Mouse (Mus musculus) kidney, adult 2 months (tissue): ENCODE data around the gene Srrm4. TPM values are rescaled to one million over a fixed set of nuclear protein-coding genes. Genes with fewer than 3 reads are reported as not detected.

Experiments used
- DNase-seq: peaks from one replicate; pipeline ENCODE4 v3.0.0; 2021
- H3K27ac ChIP-seq: fragments of 200-500 bp; 2 replicates; pipeline ENCODE4 v1.5.1; 2012; ENCODE audit warnings: low read depth, low read length, control low read depth, inconsistent platforms; ENCODE audit not compliant: insufficient read depth
- H3K27me3 ChIP-seq: fragments of 200-500 bp; replicated peaks from 2 replicates; pipeline ENCODE4 v1.6.1; 2012; ENCODE audit warnings: mild to moderate bottlenecking, moderate library complexity, low read length, inconsistent platforms; ENCODE audit not compliant: control insufficient read depth, insufficient read depth
- H3K36me3 ChIP-seq: fragments of 200-500 bp; 2 replicates; pipeline ENCODE4 v1.6.1; 2012; ENCODE audit warnings: mild to moderate bottlenecking, moderate library complexity, low read length, inconsistent platforms; ENCODE audit not compliant: control insufficient read depth, insufficient read depth
- H3K4me1 ChIP-seq: fragments of 200-500 bp; 2 replicates; pipeline ENCODE4 v1.6.1; 2011; ENCODE audit warnings: low read length; ENCODE audit not compliant: control insufficient read depth, insufficient read depth
- H3K4me3 ChIP-seq: fragments of 200-500 bp; 2 replicates; pipeline ENCODE4 v1.5.1; 2011; ENCODE audit warnings: mild to moderate bottlenecking, low read depth, low read length, control low read depth; ENCODE audit not compliant: insufficient read depth
- CTCF ChIP-seq: fragments of 200-500 bp; conservative IDR thresholded peaks from 2 replicates; pipeline ENCODE4 v1.5.1; 2011; ENCODE audit warnings: low read depth, mild to moderate bottlenecking, control low read depth, low read length, moderate library complexity, mixed read lengths; ENCODE audit not compliant: insufficient read depth, insufficient read length
- POLR2A ChIP-seq: fragments of 200-500 bp; IDR thresholded peaks from one replicate; pipeline ENCODE4 v1.6.1; 2011; ENCODE audit warnings: low read depth, low read length, control low read depth
- WGBS: fragments of 180-500 bp; shearing (Covaris S2); methylation state at CpG from one replicate; pipeline ENCODE4 v1.1.7; 2018; 5-methylcytosine and 5-hydroxymethylcytosine counted together
- polyA plus RNA-seq: library from polyadenylated mRNA; depleted of rRNA; stranded (reverse); fragments of >200 nt; gene quantifications from 2 replicates; pipeline ENCODE4 v1.2.3, GENCODE M21; 2012

The Srrm4 gene
- polyA plus RNA-seq, 1 experiment = 0.25 TPM

DNA sequence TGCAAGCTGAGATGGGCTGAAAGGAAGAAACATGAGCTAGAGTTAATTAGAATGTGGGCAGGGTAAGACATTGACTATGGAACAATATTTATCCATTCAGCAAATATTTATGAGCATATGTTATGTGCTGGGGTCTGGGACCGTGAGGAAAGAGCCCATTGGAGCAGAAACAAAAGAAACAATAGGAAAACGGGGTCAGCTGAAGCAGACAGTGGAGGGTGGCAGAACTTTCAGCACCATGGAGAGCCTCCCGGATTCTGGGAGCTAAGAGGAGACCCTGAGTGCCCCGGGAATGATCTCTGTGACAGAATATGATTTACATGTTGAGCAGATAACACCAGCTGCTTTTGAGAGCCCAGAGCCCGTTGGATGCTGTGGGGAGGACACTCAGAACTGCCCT, 37.7 kb downstream of the Srrm4 start:
- H3K36me3 ChIP-seq = no peaks in the 10 kb centered on the region
- 5% methylated on average over 5 of the region's 5 CpGs for WGBS
- no peak for DNase-seq
- H3K27me3 ChIP-seq = no peaks in the 10 kb centered on the region
- H3K4me3 ChIP-seq = no peak overlapping the region
- H3K27ac ChIP-seq = no peak overlapping the region
- H3K4me1 ChIP-seq = no peaks in the 10 kb centered on the region
- TF ChIP-seq CTCF = no peak
- no peak for TF ChIP-seq POLR2A

- Histone ChIP-seq H3K36me3 (no peaks in the 10 kb centered on the region), H3K4me3 (no peak overlapping the region), H3K27ac (no peak overlapping the region), H3K4me1 (no peaks in the 10 kb centered on the region), H3K27me3 (no peaks in the 10 kb centered on the region)
- 52% methylated on average over 2 of the region's 2 CpGs for WGBS
- no peak for DNase-seq
- TF ChIP-seq POLR2A (no peak), CTCF (no peak)
These were observed 38.5 kb downstream of the Srrm4 start for GRCm38 (mm10) chr5:116553106-116553505.

- H3K27ac ChIP-seq = no peak overlapping the region
- TF ChIP-seq POLR2A = no peak
These were observed 39.0 kb downstream of the Srrm4 start for GRCm38 (mm10) chr5:116552584-116552983.

GRCm38 (mm10) chr5:116545746-116546145, 45.9 kb downstream of the Srrm4 start:
- DNase-seq = no peak
- H3K27ac ChIP-seq = no peak overlapping the region
- TF ChIP-seq CTCF (no peak), POLR2A (no peak)
- no peaks in the 10 kb centered on the region for H3K27me3 ChIP-seq
- WGBS = 35% methylated on average over 11 of the region's 11 CpGs
- H3K4me3 ChIP-seq = no peak overlapping the region
- no peaks in the 10 kb centered on the region for H3K4me1 ChIP-seq
- no peaks in the 10 kb centered on the region for H3K36me3 ChIP-seq

More at GRCm38 (mm10) chr5:116552584-116552983, 39.0 kb downstream of the Srrm4 start:
- DNase-seq = no peak
- H3K27me3 ChIP-seq = no peaks in the 10 kb centered on the region
- no peaks in the 10 kb centered on the region for H3K4me1 ChIP-seq
- no peaks in the 10 kb centered on the region for H3K36me3 ChIP-seq
- no peak overlapping the region for H3K4me3 ChIP-seq

- H3K4me1 ChIP-seq = no peaks in the 10 kb centered on the region
- no peak overlapping the region for H3K4me3 ChIP-seq
- TF ChIP-seq CTCF = 0 out of 2 replicates have a peak, but pooled peaks have one; percentile 8
- no peak for TF ChIP-seq POLR2A
- WGBS = 57% methylated on average over 7 of the region's 7 CpGs
- no peak for DNase-seq
- no peaks in the 10 kb centered on the region for H3K27me3 ChIP-seq
- H3K27ac ChIP-seq = no peak overlapping the region
- no peaks in the 10 kb centered on the region for H3K36me3 ChIP-seq
These were observed 49.3 kb downstream of the Srrm4 start for GRCm38 (mm10) chr5:116542317-116542716.

- Histone ChIP-seq H3K4me3 (no peak overlapping the region), H3K36me3 (no peaks in the 10 kb centered on the region), H3K4me1 (no peaks in the 10 kb centered on the region), H3K27ac (no peak overlapping the region), H3K27me3 (no peaks in the 10 kb centered on the region)
- no peak for DNase-seq
- 85% methylated on average over 3 of the region's 3 CpGs for WGBS
- TF ChIP-seq CTCF (peak; percentile 20; the same call in 1 of the 2 replicates), POLR2A (no peak)
These were observed 50.5 kb downstream of the Srrm4 start for GRCm38 (mm10) chr5:116541128-116541527.

DNA sequence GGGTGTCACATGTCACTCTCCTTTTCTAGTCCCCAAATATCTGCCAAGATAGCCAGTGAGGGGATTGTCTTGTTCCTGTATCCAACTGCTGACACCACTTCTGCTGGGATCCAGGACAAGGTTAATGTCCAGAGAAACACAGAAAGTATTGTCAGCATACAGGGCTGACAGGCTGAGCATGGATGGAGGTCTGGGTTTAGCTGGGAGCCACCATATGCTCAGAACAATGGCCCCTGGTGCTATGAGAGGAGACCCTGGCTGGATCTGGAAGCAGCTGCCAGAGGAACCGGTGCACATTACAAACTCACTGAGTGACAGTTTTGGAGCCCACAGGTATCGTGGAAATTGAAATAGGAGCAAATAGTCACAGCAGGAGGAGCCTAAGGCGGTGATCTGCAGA, 52.3 kb downstream of the Srrm4 start:
- 55% methylated on average over 3 of the region's 3 CpGs for WGBS
- no peak for TF ChIP-seq CTCF
- no peak overlapping the region for H3K27ac ChIP-seq

DNA sequence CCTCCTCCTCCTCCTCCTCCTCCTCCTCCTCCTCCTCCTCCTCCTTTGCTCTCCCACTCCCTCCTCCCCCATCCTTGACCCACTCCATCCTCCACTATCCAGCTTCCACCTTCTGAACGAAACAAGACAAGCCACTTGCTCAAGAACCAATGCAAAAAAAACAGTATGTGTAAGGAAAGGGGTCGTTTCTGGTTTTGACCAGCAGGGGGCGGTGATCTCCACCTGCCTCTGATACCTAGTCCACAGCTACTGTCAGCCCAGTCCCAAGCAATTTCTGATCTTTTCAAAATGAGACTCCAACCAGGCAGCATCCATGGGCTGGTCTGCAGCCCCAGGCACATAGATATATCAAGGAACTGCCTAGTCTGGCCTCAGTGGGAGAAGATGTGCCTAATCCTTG, 53.1 kb downstream of the Srrm4 start:
- no peak for DNase-seq
- TF ChIP-seq POLR2A (no peak), CTCF (0 out of 2 replicates have a peak, but pooled peaks have one; percentile 13)
- Histone ChIP-seq H3K27ac (no peak overlapping the region), H3K4me1 (no peaks in the 10 kb centered on the region), H3K27me3 (no peaks in the 10 kb centered on the region), H3K36me3 (no peaks in the 10 kb centered on the region), H3K4me3 (no peak overlapping the region)
- 61% methylated on average over 3 of the region's 3 CpGs for WGBS

More for the DNA sequence above, 52.3 kb downstream of the Srrm4 start:
- Histone ChIP-seq H3K4me3 (no peak overlapping the region), H3K4me1 (no peaks in the 10 kb centered on the region), H3K27me3 (no peaks in the 10 kb centered on the region), H3K36me3 (no peaks in the 10 kb centered on the region)
- DNase-seq = no peak
